Mouse (Mus musculus) ES-Bruce4 (cell line): ENCODE results near the gene Dpm3.

Source experiments
- CTCF ChIP-seq: IDR thresholded peaks from one replicate; pipeline ENCODE4 v1.8.1; 2011; ENCODE audit warnings: low read depth, low read length
- POLR2A ChIP-seq: IDR thresholded peaks from one replicate; pipeline ENCODE4 v1.8.1; 2011; ENCODE audit warnings: low read length; ENCODE audit not compliant: insufficient read depth

DNA sequence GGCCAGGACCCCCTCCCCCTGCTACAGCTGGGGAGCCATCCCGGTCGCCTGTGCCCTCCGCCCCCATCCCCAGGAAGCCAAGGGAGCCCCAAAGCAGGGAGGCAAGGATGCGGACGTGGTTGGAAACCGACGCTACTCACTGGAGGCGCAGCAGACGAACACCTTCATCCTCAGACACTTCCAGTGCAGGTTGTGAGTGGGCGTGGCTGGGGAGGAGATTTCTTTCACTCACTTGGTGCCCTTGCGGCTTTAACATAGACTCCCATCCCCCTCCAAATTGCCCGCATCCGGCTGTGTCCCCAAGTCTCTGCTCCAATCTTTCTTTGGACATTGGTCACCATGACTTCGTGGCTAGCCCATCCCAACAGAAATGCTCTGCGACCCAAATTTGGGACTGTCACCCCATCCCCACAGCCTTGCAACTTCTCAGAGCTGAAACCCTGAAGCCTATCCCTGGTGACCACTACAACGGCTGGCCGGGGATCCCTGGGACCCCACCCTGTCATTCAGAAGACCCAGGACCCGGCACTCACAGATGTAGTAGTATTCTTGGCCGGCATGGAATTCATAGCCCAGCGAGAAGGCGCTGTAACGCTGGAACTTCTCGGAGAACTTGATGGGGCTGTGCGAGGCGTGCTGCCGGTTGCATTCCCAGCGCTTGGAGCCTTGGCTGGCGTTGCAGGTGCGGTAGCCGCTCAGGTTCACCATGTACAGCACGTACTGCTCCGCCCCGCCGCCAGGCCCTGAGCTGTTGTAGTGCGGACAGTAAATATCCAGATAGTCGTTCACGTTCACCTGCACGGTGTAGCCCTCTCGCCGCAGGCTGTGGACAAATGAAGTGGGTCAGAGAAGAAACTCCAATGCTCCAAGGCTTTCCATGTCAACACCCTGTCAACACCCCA is 57.0 kb downstream of the Dpm3 start:
- TF ChIP-seq CTCF: no peak
- TF ChIP-seq POLR2A: no peak
